Mouse (Mus musculus): ENCODE measurements at regions not wholly inside any gene's neighbourhood (a gene's known extent, or its start where the extent isn't known, plus 50 kb on each side); places are given as distances from the start of the nearest gene placed in this dataset.

GRCm38 (mm10) chr12:110389439-110389838, 57.5 kb upstream of the Ppp2r5c start:
- no peak for DNase-seq

DNA sequence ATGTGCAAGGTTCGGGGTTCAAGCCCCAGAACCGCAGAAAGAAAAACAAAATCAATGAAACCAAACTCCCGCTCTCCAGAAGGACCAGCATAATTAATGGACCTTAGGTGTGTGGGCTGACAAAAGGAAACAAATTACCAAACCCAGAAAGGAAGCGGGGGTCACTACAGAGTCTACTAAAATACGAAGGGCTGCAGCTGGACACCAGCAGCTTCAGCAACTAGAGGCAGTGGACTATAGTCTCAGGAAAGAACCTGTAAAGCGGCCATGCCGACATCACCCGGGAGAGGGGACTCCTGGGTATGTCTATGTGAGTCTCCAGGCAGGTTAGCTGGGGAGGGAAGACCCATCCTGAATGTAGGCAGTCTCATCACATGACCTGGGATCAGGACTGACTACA, 55.5 kb upstream of the Ppp2r5c start:
- no peak for DNase-seq

DNA sequence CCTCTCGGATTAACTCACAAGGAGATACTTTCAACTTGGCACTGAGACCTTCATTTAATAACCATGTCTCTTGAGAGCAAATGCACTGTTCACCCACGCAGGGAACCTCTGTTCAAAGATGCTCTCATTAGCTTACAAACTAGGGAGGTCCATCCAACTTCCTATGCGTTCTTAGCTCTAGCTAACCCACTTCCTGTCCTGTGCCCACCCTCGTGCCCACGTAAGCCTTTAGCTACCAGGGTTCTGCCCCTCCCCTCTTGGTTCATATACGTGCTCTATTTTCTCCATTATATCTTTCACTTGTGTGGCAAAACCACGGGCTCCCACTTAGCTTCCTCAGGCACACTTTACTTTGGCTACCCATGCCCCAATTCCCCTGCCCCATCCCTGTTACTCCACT, 53.4 kb upstream of the Ppp2r5c start:
- DNase-seq = no peak

Measured in thymus, adult 18-20 months (tissue).